ENCODE assay signal across 23 mouse cellular contexts in the genomic region with DNA sequence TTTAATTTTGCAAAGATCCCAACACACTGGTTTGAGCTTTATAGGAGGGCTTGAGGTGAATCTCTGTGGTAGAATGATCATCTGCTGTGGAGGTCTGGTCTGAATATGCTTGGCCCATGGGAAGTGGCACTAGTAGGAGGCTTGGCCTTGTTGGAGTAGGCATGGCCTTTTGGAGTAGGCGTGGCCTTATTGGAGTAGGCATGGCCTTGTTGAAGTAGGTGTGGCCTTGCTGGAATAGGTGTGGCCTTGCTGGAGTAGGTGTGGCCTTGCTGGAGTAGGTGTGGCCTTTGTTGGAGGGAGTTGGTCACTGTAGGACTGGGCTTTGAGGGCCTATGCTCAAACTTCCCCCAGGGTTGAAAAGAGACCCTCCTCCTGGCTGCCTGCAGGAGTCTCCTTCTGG.
A peak's percentile ranks its signal among the peaks of the same experiment; 100 is the strongest.
DNase-seq lines count a peak whose midpoint lies in the region; ATAC-seq and TF ChIP-seq lines count a peak whose summit lies in the region.
"Had no signal": no experiment of that assay in that cellular context is flagged by ENCODE, and none has a peak within 500 bp of the region (broad histone marks: within the 10 kb centered on the region; RNA-seq: fewer than 3 reads in every experiment).

No protein-coding gene starts in this region.

- ATAC-seq in kidney, postnatal 0 days (replicated peaks; ENCODE audit: low FRiP score, low read depth): 0 out of 2 replicates have a peak, but pooled peaks have one; percentile 29
- ATAC-seq in hindbrain, embryonic 12.5 days (ENCODE audit: low FRiP score): no peak
- ATAC-seq: activated CD4-positive, CD25-positive, alpha-beta regulatory T cell, adult 4 months; CD4-positive, CD25-positive, alpha-beta regulatory T cell, adult 4 months; forebrain, embryonic 13.5 days; forebrain, embryonic 15.5 days; forebrain, postnatal 0 days had no signal

- no peaks in the 10 kb centered on the region for H3K4me1 ChIP-seq in kidney, postnatal 0 days (replicated peaks; ENCODE audit: insufficient read depth, low read length)
- no peaks in the 10 kb centered on the region for H3K4me1 ChIP-seq in hindbrain, embryonic 12.5 days
- H3K4me1 ChIP-seq: embryonic facial prominence, embryonic 10.5 days; embryonic facial prominence, embryonic 12.5 days; forebrain, embryonic 13.5 days; forebrain, embryonic 15.5 days had no signal

- no peaks in the 10 kb centered on the region for H3K27me3 ChIP-seq in kidney, postnatal 0 days (ENCODE audit: insufficient read depth, low read length)
- H3K27me3 ChIP-seq in hindbrain, embryonic 12.5 days: no peaks in the 10 kb centered on the region
- H3K27me3 ChIP-seq: CH12.LX; embryonic facial prominence, embryonic 12.5 days; forebrain, embryonic 13.5 days; forebrain, embryonic 15.5 days had no signal

- TF ChIP-seq CTCF in kidney, postnatal 0 days (IDR thresholded peaks at IDR 0.05; ENCODE audit: low read depth): no peak

- no peak for DNase-seq in kidney, postnatal 0 days (ENCODE audit: low spot score)
- no peak for DNase-seq in kidney, adult 11 months
- DNase-seq in ES-CJ7 (ENCODE audit: low read depth, low spot score) (peak; percentile 68), WW6 (ENCODE audit: low read depth, low spot score) (peak; percentile 13)
- no peak for DNase-seq in right cerebral cortex, adult 2 months (ENCODE audit: low spot score in 2 of 2)
- DNase-seq: adrenal gland, adult 8-10 months; adrenal gland, postnatal 14 days; adrenal gland, postnatal 36 days; B cell, adult 2 months; cerebellum, adult 11-12 months; cerebellum, adult 2 months; cerebellum, adult 9-10 months; cerebellum, postnatal 10 days; cerebellum, postnatal 25 days; forebrain, postnatal 0 days had no signal

- H3K27ac ChIP-seq in kidney, postnatal 0 days: no peak overlapping the region
- no peak overlapping the region for H3K27ac ChIP-seq in hindbrain, embryonic 12.5 days
- H3K27ac ChIP-seq: embryonic facial prominence, embryonic 10.5 days; embryonic facial prominence, embryonic 12.5 days; forebrain, embryonic 13.5 days; forebrain, embryonic 15.5 days had no signal

- WGBS in kidney, postnatal 0 days: 91% methylated on average over 1 of the region's 1 CpGs
- 95% methylated on average over 1 of the region's 1 CpGs for WGBS in hindbrain, embryonic 12.5 days

- H3K9me3 ChIP-seq in kidney, postnatal 0 days (replicated peaks; ENCODE audit: low read length): no peaks in the 10 kb centered on the region
- no peaks in the 10 kb centered on the region for H3K9me3 ChIP-seq in hindbrain, embryonic 12.5 days (replicated peaks)
- H3K9me3 ChIP-seq: embryonic facial prominence, embryonic 10.5 days; embryonic facial prominence, embryonic 12.5 days; forebrain, embryonic 13.5 days; forebrain, embryonic 15.5 days had no signal

- H3K4me2 ChIP-seq in kidney, postnatal 0 days (ENCODE audit: low read length): no peak overlapping the region
- H3K4me2 ChIP-seq in hindbrain, embryonic 12.5 days (replicated peaks): no peak overlapping the region
- H3K4me2 ChIP-seq: embryonic facial prominence, embryonic 12.5 days; forebrain, embryonic 13.5 days; forebrain, embryonic 15.5 days had no signal

- H3K4me3 ChIP-seq in kidney, postnatal 0 days (replicated peaks; ENCODE audit: low read depth, low read length): no peak overlapping the region
- no peak overlapping the region for H3K4me3 ChIP-seq in hindbrain, embryonic 12.5 days
- H3K4me3 ChIP-seq: embryonic facial prominence, embryonic 10.5 days; embryonic facial prominence, embryonic 12.5 days; forebrain, embryonic 13.5 days; forebrain, embryonic 15.5 days had no signal

- no peak overlapping the region for H3K9ac ChIP-seq in kidney, postnatal 0 days (ENCODE audit: low read depth, low read length)
- no peak overlapping the region for H3K9ac ChIP-seq in hindbrain, embryonic 12.5 days
- H3K9ac ChIP-seq: embryonic facial prominence, embryonic 12.5 days; forebrain, embryonic 13.5 days; forebrain, embryonic 15.5 days; forebrain, postnatal 0 days had no signal

- no peaks in the 10 kb centered on the region for H3K36me3 ChIP-seq in kidney, postnatal 0 days (ENCODE audit: insufficient read depth, low read length)
- no peaks in the 10 kb centered on the region for H3K36me3 ChIP-seq in hindbrain, embryonic 12.5 days
- H3K36me3 ChIP-seq: embryonic facial prominence, embryonic 10.5 days; embryonic facial prominence, embryonic 12.5 days; forebrain, embryonic 15.5 days had no signal

Comparison
In these comparisons a context has a peak if more than half of its experiments do, and no peak if none do; other contexts are left out.
1. DNase-seq: peak in ES-CJ7 (single experiment) and WW6 (single experiment); none in kidney, postnatal 0 days (single experiment), kidney, adult 11 months (single experiment) and right cerebral cortex, adult 2 months (0 of 2).